Mouse (Mus musculus): ENCODE data around the gene AI854703. TPM values are rescaled to one million over a fixed set of nuclear protein-coding genes. Genes with fewer than 3 reads are reported as not detected.
A peak's percentile ranks its signal among the peaks of the same experiment; 100 is the strongest.

Gene AI854703
- polyA plus RNA-seq, 1 experiment from 2014 or later = 3.1 TPM

DNA sequence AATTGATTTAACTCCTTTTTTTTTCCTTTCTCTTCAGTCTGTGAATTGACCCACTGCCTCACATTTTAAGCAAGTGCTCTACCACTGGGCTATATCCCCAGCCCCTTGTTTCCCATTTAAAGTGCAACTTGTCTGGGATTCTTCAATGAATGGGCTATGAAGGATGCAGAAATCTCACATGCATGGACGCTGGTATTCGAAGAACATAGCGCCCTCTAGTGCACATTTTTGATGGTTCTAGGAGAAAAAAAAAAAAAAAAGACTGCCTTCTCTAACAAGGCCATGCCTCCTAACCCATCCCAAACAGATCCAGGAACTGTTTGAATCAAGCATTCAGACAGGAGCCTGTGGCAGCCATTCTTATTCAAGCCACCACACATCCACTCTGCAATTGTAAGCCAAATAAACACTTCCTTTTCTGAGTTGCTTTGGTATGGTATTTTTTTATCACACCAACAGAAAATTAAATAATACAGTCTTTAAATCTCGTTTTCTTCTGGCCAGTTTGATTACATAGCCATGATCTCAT is 16.3 kb downstream of the AI854703 start:
- H3K27me3 ChIP-seq = no peaks in the 10 kb centered on the region
- H3K9ac ChIP-seq = no peak overlapping the region
- H3K36me3 ChIP-seq = no peaks in the 10 kb centered on the region
- H3K4me2 ChIP-seq (replicated peaks) = no peak overlapping the region
- ATAC-seq (ENCODE audit: low FRiP score) = 0 out of 2 replicates have a peak, but pooled peaks have one; percentile 16
- H3K27ac ChIP-seq = no peak overlapping the region
- no peaks in the 10 kb centered on the region; the same call in 1 of the 2 replicates for H3K4me1 ChIP-seq
- no peaks in the 10 kb centered on the region for H3K9me3 ChIP-seq (replicated peaks)
- WGBS = 24% methylated on average over 4 of the region's 4 CpGs
- H3K4me3 ChIP-seq = no peak overlapping the region

DNA sequence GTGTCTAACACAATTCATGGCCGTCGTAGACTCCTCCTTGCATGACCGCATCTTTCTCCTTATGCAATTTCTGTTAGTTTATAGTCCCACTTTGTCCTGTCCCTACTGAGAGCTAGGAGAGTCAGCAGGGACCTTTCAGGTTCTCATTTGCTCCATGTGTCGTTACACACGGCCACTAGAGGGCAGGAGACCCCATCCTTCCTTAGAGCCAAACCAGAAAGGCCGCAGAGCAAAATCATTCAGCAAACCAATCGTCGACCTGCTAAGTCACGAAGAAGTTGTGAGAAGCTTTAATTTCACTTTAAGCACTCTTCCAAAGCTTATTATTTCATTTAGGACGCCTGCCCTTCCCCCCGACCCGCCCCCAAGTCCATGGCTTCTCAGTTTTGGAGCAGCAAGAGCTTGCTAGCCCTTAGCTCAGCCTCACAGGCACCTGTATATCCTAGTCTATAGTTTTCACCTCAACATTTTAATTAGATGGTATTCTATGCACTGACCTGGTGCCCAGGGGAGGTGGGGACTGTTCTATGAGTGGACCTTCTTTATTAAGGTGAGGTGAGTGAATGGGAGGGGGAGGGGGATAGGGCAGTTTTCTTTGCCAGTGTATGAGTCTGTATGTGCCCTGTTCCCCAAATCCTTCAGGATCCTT is 19.2 kb downstream of the AI854703 start:
- no peak for ATAC-seq (ENCODE audit: low FRiP score)
- H3K4me2 ChIP-seq (replicated peaks) = no peak overlapping the region
- H3K27ac ChIP-seq = no peak overlapping the region
- H3K27me3 ChIP-seq = no peaks in the 10 kb centered on the region
- no peak overlapping the region for H3K4me3 ChIP-seq
- no peaks in the 10 kb centered on the region for H3K4me1 ChIP-seq
- WGBS = 13% methylated on average over 12 of the region's 12 CpGs
- no peaks in the 10 kb centered on the region for H3K36me3 ChIP-seq
- no peak overlapping the region for H3K9ac ChIP-seq
- H3K9me3 ChIP-seq (replicated peaks) = no peaks in the 10 kb centered on the region

DNA sequence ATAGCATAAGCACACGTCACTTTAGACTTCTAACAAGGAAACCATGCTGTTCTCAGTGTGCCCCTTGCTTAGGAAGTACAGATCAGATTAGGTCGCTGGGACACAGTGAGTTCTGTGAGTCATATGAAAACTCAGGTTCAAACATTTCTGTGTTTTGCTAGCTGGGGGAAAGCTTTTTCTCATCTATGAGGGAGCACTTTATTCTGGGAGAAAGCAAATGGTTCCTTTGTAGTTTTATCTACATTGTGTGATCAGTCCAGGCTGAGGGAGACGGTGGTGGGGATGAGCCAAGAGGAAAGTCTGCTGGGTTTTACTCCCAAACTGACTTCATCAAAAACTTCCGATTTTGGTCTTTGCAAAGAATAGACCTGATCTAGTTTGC is 19.7 kb downstream of the AI854703 start:
- no peak overlapping the region for H3K4me2 ChIP-seq (replicated peaks)
- no peaks in the 10 kb centered on the region for H3K27me3 ChIP-seq
- H3K36me3 ChIP-seq = no peaks in the 10 kb centered on the region
- no peak overlapping the region for H3K4me3 ChIP-seq
- H3K9ac ChIP-seq = no peak overlapping the region
- no peaks in the 10 kb centered on the region for H3K4me1 ChIP-seq
- no peak for ATAC-seq (ENCODE audit: low FRiP score)
- WGBS = 84% methylated on average over 4 of the region's 4 CpGs
- no peak overlapping the region for H3K27ac ChIP-seq
- no peaks in the 10 kb centered on the region for H3K9me3 ChIP-seq (replicated peaks)

DNA sequence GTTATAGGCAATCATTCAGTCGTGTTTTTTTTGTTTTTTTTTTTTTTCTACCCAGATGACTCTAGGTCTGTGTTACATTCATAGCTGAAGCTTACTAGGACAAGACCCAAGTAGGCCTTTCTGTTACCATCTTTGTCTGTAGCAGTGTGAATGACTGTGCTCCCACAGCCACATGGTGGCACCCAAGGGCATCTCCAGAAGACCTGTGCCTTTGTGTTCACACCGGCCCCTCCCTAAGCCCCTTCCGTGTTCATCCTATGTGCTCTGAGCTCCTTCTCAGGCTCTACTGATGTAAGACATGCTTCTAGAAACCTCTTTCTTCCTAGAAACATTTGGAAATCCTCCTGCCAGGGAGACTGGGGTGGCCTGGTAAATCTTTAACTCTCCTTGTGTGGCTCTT is 20.4 kb downstream of the AI854703 start, which contains the start of gene Gimap8:
Gene Gimap8, plus strand, starts transcription at position 240 of the 400 bp plus-strand sequence.
- H3K27ac ChIP-seq = no peak within 1 kb of the TSS
- H3K9me3 ChIP-seq (replicated peaks) = no peaks in the 10 kb centered on the region
- no peaks in the 10 kb centered on the region for H3K36me3 ChIP-seq
- H3K27me3 ChIP-seq = no peaks in the 10 kb centered on the region
- H3K9ac ChIP-seq = no peak within 1 kb of the TSS
- no peak within 1 kb of the TSS for H3K4me3 ChIP-seq
- ATAC-seq (ENCODE audit: low FRiP score) = no peak; the same call in 1 of the 2 replicates
- no peak within 1 kb of the TSS for H3K4me2 ChIP-seq (replicated peaks)
- WGBS = 38% methylated on average over 3 of the region's 3 CpGs
- no peaks in the 10 kb centered on the region for H3K4me1 ChIP-seq

DNA sequence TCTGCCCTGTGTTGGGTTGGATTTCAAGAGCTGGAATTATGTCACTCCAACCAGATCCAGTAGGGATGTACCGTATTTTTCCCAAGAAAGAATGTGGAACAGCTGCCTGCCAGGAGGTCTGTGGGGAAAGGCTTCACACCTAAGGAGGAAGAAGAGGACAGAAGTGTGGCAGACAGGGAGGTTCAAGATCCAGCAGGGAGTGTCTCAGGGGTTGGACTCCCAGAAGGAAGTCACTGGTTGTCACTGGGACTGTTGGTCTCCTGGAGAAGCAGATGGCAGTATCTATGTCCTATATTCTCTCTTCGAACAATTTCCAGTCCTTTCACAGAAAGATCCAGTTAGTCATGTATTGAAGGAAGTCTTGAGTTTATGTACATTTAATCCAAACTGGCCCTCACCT is 21.0 kb downstream of the AI854703 start:
- Histone ChIP-seq H3K9ac (no peak overlapping the region), H3K4me2 (replicated peaks) (no peak overlapping the region), H3K9me3 (replicated peaks) (no peaks in the 10 kb centered on the region), H3K4me1 (no peaks in the 10 kb centered on the region), H3K36me3 (no peaks in the 10 kb centered on the region), H3K27me3 (no peaks in the 10 kb centered on the region), H3K4me3 (no peak overlapping the region), H3K27ac (no peak overlapping the region)
- ATAC-seq (ENCODE audit: low FRiP score) = no peak
- WGBS = 87% methylated on average over 2 of the region's 2 CpGs

DNA sequence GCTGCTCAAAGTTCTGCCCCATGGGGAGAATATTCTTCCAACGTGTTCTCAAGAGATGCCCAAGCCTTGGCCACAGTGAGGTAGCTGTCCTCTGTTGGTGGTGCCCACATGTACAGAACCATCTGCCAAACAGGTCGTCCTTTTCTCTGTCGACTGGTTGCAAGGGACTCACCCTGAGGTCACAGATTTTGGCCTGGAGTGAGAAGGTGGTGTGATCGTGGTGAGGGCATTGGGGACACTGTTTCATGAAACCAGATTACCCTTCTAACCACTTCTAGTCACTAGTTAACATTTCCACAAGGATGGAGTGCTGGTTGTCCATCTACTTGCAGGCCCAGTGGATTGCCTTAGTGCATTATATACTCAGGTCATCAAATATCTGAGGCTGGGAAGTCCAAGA is 22.2 kb downstream of the AI854703 start:
- Histone ChIP-seq H3K9me3 (replicated peaks) (no peaks in the 10 kb centered on the region), H3K9ac (no peak overlapping the region), H3K27ac (no peak overlapping the region), H3K27me3 (no peaks in the 10 kb centered on the region), H3K4me2 (replicated peaks) (no peak overlapping the region), H3K4me1 (no peaks in the 10 kb centered on the region), H3K4me3 (no peak overlapping the region), H3K36me3 (no peaks in the 10 kb centered on the region)
- WGBS = 87% methylated on average over 4 of the region's 4 CpGs
- no peak for ATAC-seq (ENCODE audit: low FRiP score)

DNA sequence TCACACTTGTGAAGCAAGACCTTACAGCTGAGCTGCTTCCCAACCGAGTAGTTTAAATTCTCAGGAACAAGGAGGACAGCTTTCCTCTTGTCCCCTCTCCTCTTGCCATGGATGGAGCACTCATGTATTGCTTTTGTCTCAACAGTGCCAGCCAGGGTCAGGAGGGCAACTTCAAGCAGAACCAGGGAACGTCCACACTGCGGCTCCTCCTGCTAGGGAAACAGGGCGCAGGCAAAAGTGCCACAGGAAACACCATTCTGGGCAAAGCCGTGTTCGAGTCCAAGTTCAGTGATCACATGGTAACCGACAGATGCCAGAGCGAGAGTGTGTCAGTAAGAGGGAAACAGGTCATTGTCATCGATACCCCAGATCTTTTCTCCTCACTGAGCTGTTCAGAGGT is 23.5 kb downstream of the AI854703 start:
- ATAC-seq (ENCODE audit: low FRiP score) = no peak
- Histone ChIP-seq H3K36me3 (no peaks in the 10 kb centered on the region), H3K4me3 (no peak overlapping the region), H3K4me1 (no peaks in the 10 kb centered on the region), H3K9ac (no peak overlapping the region), H3K27me3 (no peaks in the 10 kb centered on the region), H3K9me3 (replicated peaks) (no peaks in the 10 kb centered on the region), H3K4me2 (replicated peaks) (no peak overlapping the region), H3K27ac (no peak overlapping the region)
- 91% methylated on average over 9 of the region's 9 CpGs for WGBS

DNA sequence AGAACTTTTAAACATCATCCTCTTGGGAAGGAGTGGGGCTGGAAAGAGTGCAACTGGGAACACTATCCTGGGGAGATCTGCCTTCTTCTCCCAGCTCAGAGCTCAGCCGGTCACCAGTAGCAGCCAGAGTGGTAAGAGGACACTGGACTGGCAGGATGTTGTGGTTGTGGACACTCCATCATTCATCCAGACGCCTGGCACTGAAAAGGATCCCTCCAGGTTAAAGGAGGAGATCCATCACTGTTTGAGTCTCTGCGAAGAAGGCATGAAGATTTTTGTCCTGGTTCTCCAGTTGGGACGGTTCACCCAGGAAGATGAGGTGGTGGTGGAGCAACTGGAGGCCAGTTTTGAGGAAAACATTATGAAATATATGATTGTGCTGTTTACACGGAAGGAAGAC is 32.2 kb downstream of the AI854703 start:
- Histone ChIP-seq H3K9me3 (replicated peaks) (no peaks in the 10 kb centered on the region), H3K27me3 (no peaks in the 10 kb centered on the region), H3K9ac (no peak overlapping the region), H3K4me2 (replicated peaks) (no peak overlapping the region), H3K27ac (no peak overlapping the region), H3K4me3 (no peak overlapping the region), H3K36me3 (no peaks in the 10 kb centered on the region), H3K4me1 (no peaks in the 10 kb centered on the region)
- no peak for ATAC-seq (ENCODE audit: low FRiP score)
- WGBS = 84% methylated on average over 5 of the region's 5 CpGs

DNA sequence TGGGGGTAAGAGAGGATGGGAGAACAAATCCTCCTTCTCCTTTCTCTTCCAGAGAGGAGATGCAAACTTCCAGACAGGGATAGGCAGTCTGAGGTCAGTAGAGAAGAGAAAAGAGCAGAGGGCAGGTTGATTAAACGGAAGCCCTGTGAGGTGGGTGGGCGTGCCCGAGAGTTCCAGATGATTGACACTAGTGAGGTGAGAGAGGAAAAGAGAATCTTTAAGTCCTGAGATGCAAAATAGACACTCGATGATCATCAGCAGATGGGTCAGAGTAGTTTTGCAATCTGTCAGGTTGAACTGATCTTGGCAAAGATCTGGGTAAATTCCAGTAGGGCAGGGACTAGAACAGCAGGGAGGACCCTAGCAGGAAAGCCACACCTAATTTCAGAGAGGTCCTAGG is 38.2 kb downstream of the AI854703 start:
- no peaks in the 10 kb centered on the region for H3K27me3 ChIP-seq
- no peak for ATAC-seq (ENCODE audit: low FRiP score)
- no peak overlapping the region for H3K9ac ChIP-seq
- no peaks in the 10 kb centered on the region for H3K4me1 ChIP-seq
- no peak overlapping the region for H3K4me3 ChIP-seq
- H3K36me3 ChIP-seq = no peaks in the 10 kb centered on the region
- H3K27ac ChIP-seq = no peak overlapping the region
- no peak overlapping the region for H3K4me2 ChIP-seq (replicated peaks)
- WGBS = 95% methylated on average over 4 of the region's 4 CpGs
- H3K9me3 ChIP-seq (replicated peaks) = no peaks in the 10 kb centered on the region

DNA sequence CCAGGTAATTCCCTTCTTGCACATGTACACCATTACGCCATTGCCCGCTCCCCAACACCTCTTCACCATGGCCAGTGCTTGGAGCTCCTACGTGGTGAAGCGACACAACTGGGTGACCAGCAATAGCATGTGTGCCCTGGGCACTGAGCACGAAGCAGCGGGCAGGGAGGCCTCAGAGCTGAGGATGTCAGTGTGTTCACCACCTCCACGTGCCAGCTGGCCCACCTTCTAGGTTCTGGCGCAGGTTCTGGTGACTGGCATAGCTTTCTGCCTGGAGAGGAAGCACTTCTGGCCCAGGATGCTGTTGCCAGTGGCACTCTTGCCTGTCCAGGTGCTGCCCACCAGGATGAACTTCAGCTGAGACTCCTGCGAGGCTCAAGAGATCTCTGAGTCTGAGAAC is 38.9 kb downstream of the AI854703 start:
- Histone ChIP-seq H3K27ac (no peak overlapping the region), H3K36me3 (no peaks in the 10 kb centered on the region), H3K4me1 (no peaks in the 10 kb centered on the region), H3K9me3 (replicated peaks) (no peaks in the 10 kb centered on the region), H3K4me2 (replicated peaks) (no peak overlapping the region), H3K27me3 (no peaks in the 10 kb centered on the region), H3K4me3 (no peak overlapping the region), H3K9ac (no peak overlapping the region)
- WGBS = 90% methylated on average over 9 of the region's 9 CpGs
- no peak for ATAC-seq (ENCODE audit: low FRiP score)

DNA sequence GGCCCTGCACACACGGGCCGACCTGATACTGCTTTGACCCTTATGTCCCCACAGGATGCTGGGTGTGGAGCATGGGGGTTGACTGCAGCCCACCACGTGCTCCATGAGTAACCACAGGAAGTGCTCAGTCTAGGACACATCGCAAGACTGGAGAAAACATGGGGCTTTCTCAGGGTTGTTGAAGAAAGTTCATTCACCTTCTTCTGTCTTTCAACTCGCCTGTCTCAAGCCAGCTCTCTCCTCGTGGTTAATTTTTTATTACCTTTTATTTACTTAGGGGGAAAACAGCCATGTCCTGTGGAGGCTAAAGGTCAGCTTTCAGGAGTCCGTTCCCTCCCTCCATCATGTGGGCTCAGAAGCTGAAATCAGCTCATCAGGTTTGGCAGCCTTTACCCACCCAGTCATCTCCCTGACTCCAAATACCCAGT is 39.6 kb downstream of the AI854703 start:
- Histone ChIP-seq H3K27ac (no peak overlapping the region), H3K4me1 (no peaks in the 10 kb centered on the region), H3K9ac (no peak overlapping the region), H3K4me3 (no peak overlapping the region), H3K36me3 (no peaks in the 10 kb centered on the region), H3K4me2 (replicated peaks) (no peak overlapping the region), H3K27me3 (no peaks in the 10 kb centered on the region), H3K9me3 (replicated peaks) (no peaks in the 10 kb centered on the region)
- 63% methylated on average over 7 of the region's 7 CpGs for WGBS
- ATAC-seq (ENCODE audit: low FRiP score) = no peak

DNA sequence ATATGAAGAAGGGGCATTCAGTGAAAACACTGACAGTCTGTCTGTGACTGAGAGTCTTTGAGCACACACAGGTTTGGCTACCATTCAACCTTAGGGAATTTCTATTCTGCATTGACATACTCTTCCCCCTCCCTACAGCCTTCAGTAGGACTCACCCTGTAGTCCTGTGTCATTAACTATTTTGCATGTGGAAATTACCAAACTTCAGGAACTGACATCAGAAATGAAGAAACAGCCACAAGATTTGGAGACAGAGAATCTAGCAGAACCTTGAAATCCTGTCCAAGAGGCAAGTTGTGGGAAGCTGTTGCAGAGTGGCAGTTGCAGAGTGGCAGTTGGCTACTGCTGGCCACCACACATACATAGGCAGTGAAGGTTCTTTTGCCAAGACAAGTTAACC is 41.5 kb downstream of the AI854703 start:
- no peak for ATAC-seq (ENCODE audit: low FRiP score)
- no peak overlapping the region for H3K9ac ChIP-seq
- no peaks in the 10 kb centered on the region for H3K9me3 ChIP-seq (replicated peaks)
- no peaks in the 10 kb centered on the region for H3K27me3 ChIP-seq
- no peak overlapping the region for H3K27ac ChIP-seq
- H3K4me2 ChIP-seq (replicated peaks) = no peak overlapping the region
- H3K36me3 ChIP-seq = no peaks in the 10 kb centered on the region
- H3K4me3 ChIP-seq = no peak overlapping the region
- no peaks in the 10 kb centered on the region for H3K4me1 ChIP-seq

DNA sequence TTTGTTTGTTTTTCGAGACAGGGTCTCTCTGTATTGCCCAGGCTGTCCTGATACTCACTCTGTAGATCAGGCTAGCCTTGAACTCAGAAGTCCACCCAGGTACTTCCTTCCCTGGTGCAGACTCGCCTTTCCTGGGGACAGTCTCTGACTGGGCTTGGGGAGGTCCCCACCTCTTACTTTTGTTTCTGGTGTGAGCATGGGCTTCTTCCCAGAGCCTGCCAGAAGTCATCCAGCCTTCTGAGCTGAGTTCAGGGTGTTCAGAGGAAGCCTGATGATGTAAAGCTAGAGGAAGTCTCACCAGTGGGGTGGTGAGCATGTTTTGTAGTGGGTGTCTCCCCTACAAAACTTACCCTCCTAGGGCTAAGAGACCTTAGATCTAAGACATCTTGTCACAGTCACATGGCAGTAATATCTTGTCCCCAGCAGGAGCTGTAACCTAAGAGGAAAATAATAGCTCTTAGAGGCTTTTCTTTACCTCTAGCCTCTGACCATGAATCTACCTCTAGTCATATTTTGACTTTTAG is 42.9 kb downstream of the AI854703 start:
- Histone ChIP-seq H3K27ac (no peak overlapping the region), H3K9me3 (replicated peaks) (no peaks in the 10 kb centered on the region), H3K27me3 (no peaks in the 10 kb centered on the region), H3K4me1 (no peaks in the 10 kb centered on the region), H3K36me3 (no peaks in the 10 kb centered on the region), H3K9ac (no peak overlapping the region), H3K4me3 (no peak overlapping the region), H3K4me2 (replicated peaks) (no peak overlapping the region)
- no peak for ATAC-seq (ENCODE audit: low FRiP score)
- 75% methylated on average over 2 of the region's 2 CpGs for WGBS

All from hindbrain, embryonic 12.5 days (tissue).